16 mouse cellular contexts compared by ENCODE assay signal in genomic region chr10:84598172-84598571, GRCm38 (mm10). TPM values are rescaled to one million over a fixed set of nuclear protein-coding genes. Genes with fewer than 3 reads are reported as not detected.
DNase-seq lines count a peak whose midpoint lies in the region; ATAC-seq and TF ChIP-seq lines count a peak whose summit lies in the region.
"Had no signal": no experiment of that assay in that cellular context is flagged by ENCODE, and none has a peak within 500 bp of the region (broad histone marks: within the 10 kb centered on the region; RNA-seq: fewer than 3 reads in every experiment).

No protein-coding gene starts in this region.

- peak; percentile 58 for DNase-seq in heart, embryonic 10.5 days (ENCODE audit: low spot score)
- no peak for DNase-seq in heart, postnatal 10 days
- peak; percentile 24 for DNase-seq in kidney, postnatal 0 days (ENCODE audit: low spot score)
- DNase-seq in kidney, postnatal 4 days: no peak
- DNase-seq in CH12.LX (ENCODE audit: extremely low read depth): no peak
- peak; percentile 19 for DNase-seq in brain, adult 2 months (ENCODE audit: low read depth, low spot score)
- DNase-seq in thymus, adult 18-20 months: no peak
- DNase-seq: cerebellum, adult 11 months; cerebellum, postnatal 36 days; lung, adult 2 months; right cerebral cortex, postnatal 14 days had no signal

- no peaks in the 10 kb centered on the region for H3K27me3 ChIP-seq in heart, embryonic 10.5 days (ENCODE audit: insufficient read depth, poor library complexity, severe bottlenecking)
- H3K27me3 ChIP-seq in kidney, postnatal 0 days (ENCODE audit: insufficient read depth, low read length): no peaks in the 10 kb centered on the region
- no peaks in the 10 kb centered on the region for H3K27me3 ChIP-seq in CH12.LX (replicated peaks)
- H3K27me3 ChIP-seq: hindbrain, embryonic 15.5 days had no signal

- H3K36me3 ChIP-seq in heart, embryonic 10.5 days: no peaks in the 10 kb centered on the region
- H3K36me3 ChIP-seq in kidney, postnatal 0 days (ENCODE audit: insufficient read depth, low read length): no peaks in the 10 kb centered on the region
- peaks cover 0 to 6% of the 10 kb centered on the region in 2 experiments for H3K36me3 ChIP-seq in CH12.LX (replicated peaks in 1 of 2; ENCODE audit: control insufficient read depth in 1 of 2, insufficient read depth in 1 of 2, low read length in 1 of 2)
- H3K36me3 ChIP-seq: forebrain, embryonic 10.5 days; hindbrain, embryonic 15.5 days; limb, embryonic 10.5 days had no signal

- no peak overlapping the region for H3K27ac ChIP-seq in heart, embryonic 10.5 days
- no peak overlapping the region for H3K27ac ChIP-seq in kidney, postnatal 0 days
- H3K27ac ChIP-seq in CH12.LX (ENCODE audit: insufficient read depth, low read depth): no peak overlapping the region
- H3K27ac ChIP-seq: forebrain, embryonic 10.5 days; hindbrain, embryonic 15.5 days; limb, embryonic 10.5 days had no signal

- no peak for ATAC-seq in kidney, postnatal 0 days (replicated peaks; ENCODE audit: low FRiP score, low read depth)
- ATAC-seq: activated CD4-positive, CD25-positive, alpha-beta regulatory T cell, adult 4 months; midbrain, embryonic 16.5 days had no signal

- WGBS in heart, embryonic 10.5 days: 47% methylated on average over 1 of the region's 1 CpGs
- 32% methylated on average over 1 of the region's 1 CpGs for WGBS in kidney, postnatal 0 days

- H3K79me2 ChIP-seq in CH12.LX (replicated peaks; ENCODE audit: control insufficient read depth, extremely low read depth, insufficient read depth, poor library complexity, severe bottlenecking): no peaks in the 10 kb centered on the region

- in situ Hi-C loops in CH12.LX (cut with MboI; ENCODE audit: low pct_ligation_motif_present, low pct_unique_long_range_greater_than_20kb, low sequenced_read_pairs): no loop called here

- dilution Hi-C loops in CH12.LX (cut with MboI; ENCODE audit: extremely low pct_ligation_motif_present, extremely low pct_unique_long_range_greater_than_20kb, low sequenced_read_pairs): no loop called here

- TF ChIP-seq EP300 in CH12.LX (IDR thresholded peaks at IDR 0.05; ENCODE audit: low read length): no peak

- no peak overlapping the region for H3K4me2 ChIP-seq in kidney, postnatal 0 days (ENCODE audit: low read length)
- no peak overlapping the region for H3K4me2 ChIP-seq in CH12.LX (ENCODE audit: insufficient read depth, low read depth, poor library complexity, severe bottlenecking)
- H3K4me2 ChIP-seq: hindbrain, embryonic 15.5 days had no signal

- no peak for TF ChIP-seq POLR2A in CH12.LX (IDR thresholded peaks at IDR 0.05; ENCODE audit: low read depth, low read length)

- no peaks in the 10 kb centered on the region for H3K4me1 ChIP-seq in heart, embryonic 10.5 days
- H3K4me1 ChIP-seq in kidney, postnatal 0 days (replicated peaks; ENCODE audit: insufficient read depth, low read length): no peaks in the 10 kb centered on the region; the same call in 1 of the 2 replicates
- no peaks in the 10 kb centered on the region for H3K4me1 ChIP-seq in CH12.LX (ENCODE audit: control insufficient read depth in 1 of 2, insufficient read depth in 2 of 2)
- H3K4me1 ChIP-seq: hindbrain, embryonic 15.5 days; limb, embryonic 10.5 days had no signal

- intact Hi-C loops in heart, postnatal 10 days (cut with DNase I): no loop called here

- TF ChIP-seq RAD21 in CH12.LX (IDR thresholded peaks at IDR 0.05; ENCODE audit: low read depth, low read length): peak; percentile 46

- TF ChIP-seq CTCF in kidney, postnatal 0 days (IDR thresholded peaks at IDR 0.05; ENCODE audit: low read depth): peak; percentile 44
- TF ChIP-seq CTCF in CH12.LX (conservative IDR thresholded peaks at IDR 0.05 in 1 of 2, IDR thresholded peaks at IDR 0.05 in 1 of 2; ENCODE audit: low read depth in 2 of 2, low read length in 2 of 2): peak in 1 of 2 experiments; percentile 70; a peak in 2 of 4 replicates

- H3K4me3 ChIP-seq in heart, embryonic 10.5 days: no peak overlapping the region
- H3K4me3 ChIP-seq in kidney, postnatal 0 days (replicated peaks; ENCODE audit: low read depth, low read length): no peak overlapping the region
- H3K4me3 ChIP-seq in CH12.LX (replicated peaks in 1 of 3; ENCODE audit: low read depth in 2 of 3, low read length in 2 of 3, poor library complexity in 1 of 3): no peak overlapping the region
- H3K4me3 ChIP-seq: forebrain, embryonic 10.5 days; hindbrain, embryonic 15.5 days; limb, embryonic 10.5 days had no signal

- no peak overlapping the region for H3K9ac ChIP-seq in kidney, postnatal 0 days (ENCODE audit: low read depth, low read length)
- no peak overlapping the region for H3K9ac ChIP-seq in CH12.LX (ENCODE audit: insufficient read depth, low read depth)
- H3K9ac ChIP-seq: hindbrain, embryonic 15.5 days had no signal

- no peaks in the 10 kb centered on the region for H3K9me3 ChIP-seq in heart, embryonic 10.5 days
- no peaks in the 10 kb centered on the region for H3K9me3 ChIP-seq in kidney, postnatal 0 days (replicated peaks; ENCODE audit: low read length)
- no peaks in the 10 kb centered on the region for H3K9me3 ChIP-seq in CH12.LX (replicated peaks; ENCODE audit: low read length)
- H3K9me3 ChIP-seq: forebrain, embryonic 10.5 days; hindbrain, embryonic 15.5 days; limb, embryonic 10.5 days had no signal

TF ChIP-seq in CH12.LX, 34 proteins besides CTCF, POLR2A, EP300 and RAD21:
- peak; percentile 60 for TF ChIP-seq SMC3 (IDR thresholded peaks at IDR 0.05; ENCODE audit: low read depth, low read length)
- no peak for TF ChIP-seq ZKSCAN1 (IDR thresholded peaks at IDR 0.05; ENCODE audit: borderline replicate concordance, low read depth, low read length)

RNA-seq across cellular contexts. Expression of gene Tcp11l2, which starts 21.7 kb away (rescaled TPM):
- polyA plus RNA-seq in heart, embryonic 10.5 days (2016; fragmentation: Nextera tagmentation; extraction: Ambion mirVana): 6.4 and 10.5 TPM in 2 replicates
- total RNA-seq in heart, postnatal 10 days (2021): 10 to 100 TPM; 74.1 to 78.3 TPM
- polyA plus RNA-seq in kidney, postnatal 0 days (2015; fragmentation: Nextera tagmentation; extraction: Ambion mirVana): 25.2 and 27.0 TPM in 2 replicates
- total RNA-seq in CH12.LX (2012; rRNA removed) (2.1 and 2.9 TPM in 2 replicates), CH12.LX (2014; rRNA removed) (6.0 and 6.5 TPM in 2 replicates)
- polyA plus RNA-seq in CH12.LX (2012; ENCODE audit: insufficient read length, low read depth): 2.4 and 2.6 TPM in 2 replicates

RNA-seq across cellular contexts. Expression of gene Polr3b, which starts 23.9 kb away (rescaled TPM):
- polyA plus RNA-seq in heart, embryonic 10.5 days (2016; fragmentation: Nextera tagmentation; extraction: Ambion mirVana): 15.6 and 15.8 TPM in 2 replicates
- 10 to 100 TPM; 11.0 to 12.7 TPM for total RNA-seq in heart, postnatal 10 days (2021)
- 10.6 and 11.4 TPM in 2 replicates for polyA plus RNA-seq in kidney, postnatal 0 days (2015; fragmentation: Nextera tagmentation; extraction: Ambion mirVana)
- total RNA-seq in CH12.LX (2012; rRNA removed) (13.0 and 14.1 TPM in 2 replicates), CH12.LX (2014; rRNA removed) (15.5 and 16.3 TPM in 2 replicates)
- polyA plus RNA-seq in CH12.LX (2012; ENCODE audit: insufficient read length, low read depth): 20.8 and 26.5 TPM in 2 replicates

Comparison
In these comparisons a context has a peak if more than half of its experiments do, and no peak if none do; other contexts are left out.
1. DNase-seq: peak in heart, embryonic 10.5 days (single experiment), kidney, postnatal 0 days (single experiment) and brain, adult 2 months (single experiment); none in heart, postnatal 10 days (0 of 2), kidney, postnatal 4 days (0 of 2), CH12.LX (single experiment) and thymus, adult 18-20 months (0 of 2).